Mouse (Mus musculus): ENCODE measurements at regions not wholly inside any gene's neighbourhood (a gene's known extent, or its start where the extent isn't known, plus 50 kb on each side); places are given as distances from the start of the nearest gene placed in this dataset.

DNA sequence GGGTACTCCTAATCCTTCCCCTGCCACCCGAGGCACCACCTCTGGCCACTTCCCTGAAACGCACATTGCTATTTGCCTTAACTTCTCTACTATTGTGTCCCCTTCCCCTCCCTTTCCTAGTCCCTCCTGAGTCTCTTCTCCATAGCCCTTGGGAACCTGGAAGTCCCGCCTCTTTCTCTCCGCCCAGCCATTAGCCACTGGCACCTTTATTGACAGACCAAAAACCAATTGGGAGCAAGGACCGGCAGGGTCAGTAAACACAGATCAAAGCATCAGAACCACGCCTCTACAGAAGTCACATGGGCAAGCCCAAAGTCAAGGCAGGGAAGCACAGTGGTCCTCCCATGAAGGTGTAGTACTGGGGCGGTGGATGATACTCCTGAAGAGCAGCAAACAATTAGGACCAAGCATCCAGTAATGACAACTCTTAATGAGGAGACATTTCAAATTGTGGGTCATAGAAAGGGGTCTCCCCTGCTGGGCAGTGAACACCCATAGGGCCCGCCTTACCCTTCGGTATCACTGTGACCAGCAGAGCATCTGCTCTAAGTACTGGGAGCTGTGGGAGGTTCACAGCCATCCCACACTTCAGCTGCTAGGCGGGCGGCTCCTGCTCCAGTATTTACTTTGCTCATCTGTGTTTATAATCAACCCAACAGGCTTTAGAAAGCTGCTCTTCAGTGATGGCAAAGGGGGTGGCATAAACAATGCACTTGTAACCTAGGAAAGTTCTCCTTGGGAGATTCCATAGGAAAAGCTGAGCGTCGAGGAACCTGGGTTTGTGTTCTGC lies 226.5 kb upstream of the Mphosph6 start:
- in situ Hi-C loops (cut with MboI, MseI), result no loop called here

DNA sequence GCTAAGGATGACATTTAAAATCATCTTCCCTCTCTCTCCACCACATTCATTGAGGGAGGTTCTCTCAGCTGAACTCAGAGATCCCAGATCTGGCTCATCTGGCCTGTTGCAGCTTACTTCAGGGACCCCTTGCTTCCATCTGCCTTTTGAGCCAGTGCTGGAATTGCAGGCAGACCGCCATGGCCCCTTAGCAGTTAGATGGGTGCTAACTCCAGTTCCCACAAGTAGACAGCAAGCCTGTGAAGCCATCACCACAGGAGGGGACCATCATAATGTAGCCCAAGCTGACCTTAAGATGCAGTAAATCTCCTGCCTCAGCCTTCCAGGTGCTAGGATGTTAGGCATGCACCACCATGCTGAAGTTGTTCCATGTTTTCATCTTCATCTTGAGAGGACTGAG lies 221.7 kb upstream of the Mphosph6 start:
- in situ Hi-C loops (cut with MboI, MseI), result no loop called here

DNA sequence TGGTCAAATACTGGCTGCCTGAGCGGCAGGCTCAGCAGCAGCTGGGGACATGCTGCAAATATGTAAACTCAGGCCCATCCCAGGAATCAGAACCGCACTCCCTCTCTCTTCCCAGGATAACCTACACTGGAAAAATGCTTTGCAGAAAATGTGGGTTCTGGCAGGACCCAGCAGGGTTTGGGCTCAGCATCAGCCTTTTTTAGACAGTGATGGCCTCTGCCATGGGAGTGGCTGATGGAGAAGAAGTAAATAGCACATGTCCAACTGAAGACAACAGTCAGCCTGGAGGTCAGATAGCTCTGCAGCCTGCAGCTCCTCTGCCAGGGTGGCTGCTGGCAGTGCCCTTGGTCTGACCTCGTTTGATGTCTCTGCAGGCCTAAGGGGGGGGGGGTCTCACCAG lies 220.2 kb upstream of the Mphosph6 start:
- in situ Hi-C loops (cut with MboI, MseI), result no loop called here

DNA sequence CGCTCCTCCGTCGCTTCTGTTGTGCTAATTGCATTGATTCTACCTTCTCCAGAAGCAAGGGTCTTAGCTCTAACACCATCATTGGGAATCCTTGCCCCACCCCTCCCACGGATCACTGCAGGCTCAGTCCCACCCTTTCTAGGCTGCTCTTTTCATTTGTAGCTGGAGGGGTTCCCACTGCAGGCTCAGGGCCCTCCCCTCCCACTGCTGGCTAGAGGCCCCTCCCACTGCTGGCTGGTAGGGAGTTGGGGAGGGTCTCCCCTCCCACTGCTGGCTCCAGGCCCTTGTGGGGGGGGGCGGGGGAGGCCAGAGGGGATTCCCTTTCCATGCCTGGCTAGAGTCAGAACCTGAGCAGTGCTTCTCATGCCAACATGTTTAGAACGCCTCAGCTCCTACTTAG lies 215.5 kb upstream of the Mphosph6 start:
- in situ Hi-C loops (cut with MboI, MseI), result no loop called here

DNA sequence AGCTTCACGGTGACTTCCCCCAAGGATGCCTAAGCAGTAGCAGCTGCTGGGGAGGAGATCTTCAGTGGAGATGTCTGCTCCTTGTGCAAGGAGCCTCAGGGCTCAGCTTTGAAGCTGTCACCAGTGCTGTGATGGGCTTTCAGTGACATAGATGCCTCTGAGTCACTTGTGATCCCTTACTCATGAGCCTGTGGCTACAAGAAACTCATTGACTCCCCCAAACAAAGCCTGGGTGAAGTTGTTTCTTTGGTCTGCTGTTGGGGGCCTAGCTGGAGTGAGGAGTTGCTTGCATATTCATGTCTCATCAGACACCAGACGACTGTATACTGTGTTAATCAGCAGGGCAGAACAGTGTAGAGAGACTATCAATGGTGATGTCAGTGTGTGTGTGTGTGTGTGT lies 203.4 kb upstream of the Mphosph6 start:
- in situ Hi-C loops (cut with MboI, MseI), result no loop called here

DNA sequence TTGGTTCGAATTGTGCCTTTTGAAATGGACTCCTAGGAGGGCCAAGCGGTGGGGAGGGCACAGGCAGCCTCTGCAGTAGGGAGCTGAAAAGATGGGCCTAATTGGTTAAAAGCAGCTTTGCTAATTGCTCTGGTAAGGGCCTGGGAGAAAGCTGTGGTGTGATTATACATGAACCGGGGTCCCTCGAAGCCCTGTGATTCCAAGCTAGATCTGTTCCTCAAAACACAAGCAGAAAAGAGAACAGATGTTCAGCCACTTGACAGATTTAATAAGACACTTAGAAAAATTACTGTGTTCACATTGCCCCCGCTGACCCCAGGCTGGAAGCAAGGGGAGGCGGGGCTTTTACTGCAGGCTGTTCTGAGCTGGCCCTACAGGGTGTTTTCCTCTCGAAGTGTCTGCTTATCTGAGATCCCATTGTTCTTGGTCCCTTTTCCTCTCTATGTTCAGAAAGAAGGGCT lies 202.7 kb upstream of the Mphosph6 start:
- in situ Hi-C loops (cut with MboI, MseI), result no loop called here

DNA sequence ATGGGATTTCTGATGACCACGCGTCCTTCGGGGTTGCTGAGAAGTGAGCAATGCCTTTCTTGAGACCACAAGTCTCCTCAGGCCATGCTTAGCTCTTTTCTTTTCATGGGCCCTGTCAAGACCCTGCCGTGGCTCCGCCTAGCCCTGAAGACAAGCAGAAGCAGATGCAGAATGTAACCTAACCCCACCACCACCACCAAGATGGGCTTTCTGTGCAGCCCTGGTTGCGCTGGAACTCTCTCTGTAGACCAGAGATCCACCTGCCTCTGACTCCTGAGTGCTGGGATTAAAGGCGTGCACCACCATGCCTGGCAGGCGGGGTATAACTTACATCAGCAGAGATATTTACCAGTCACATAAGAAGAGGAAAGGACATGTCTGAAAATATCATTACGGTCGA lies 199.4 kb upstream of the Mphosph6 start:
- in situ Hi-C loops (cut with MboI, MseI), result no loop called here

DNA sequence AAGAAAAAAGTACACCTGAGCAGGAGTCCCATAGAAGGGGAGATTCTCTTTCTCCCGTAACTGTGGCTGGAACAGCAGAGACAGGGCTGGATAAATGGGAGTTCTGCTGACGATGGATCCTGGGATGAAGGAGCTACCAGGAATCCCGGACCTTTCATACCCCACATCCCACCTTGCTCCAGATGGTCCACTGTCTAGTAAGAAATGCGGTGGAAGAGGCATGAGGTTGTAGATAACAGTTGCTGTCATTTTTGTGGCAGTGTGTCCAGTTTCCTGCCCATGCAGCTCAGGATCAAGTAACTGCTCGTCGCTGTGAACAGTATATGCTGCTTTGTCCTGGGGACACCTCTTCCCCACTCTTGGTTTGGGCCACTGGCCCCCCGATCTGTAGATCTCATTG lies 190.1 kb upstream of the Mphosph6 start:
- in situ Hi-C loops (cut with MboI, MseI), result no loop called here

DNA sequence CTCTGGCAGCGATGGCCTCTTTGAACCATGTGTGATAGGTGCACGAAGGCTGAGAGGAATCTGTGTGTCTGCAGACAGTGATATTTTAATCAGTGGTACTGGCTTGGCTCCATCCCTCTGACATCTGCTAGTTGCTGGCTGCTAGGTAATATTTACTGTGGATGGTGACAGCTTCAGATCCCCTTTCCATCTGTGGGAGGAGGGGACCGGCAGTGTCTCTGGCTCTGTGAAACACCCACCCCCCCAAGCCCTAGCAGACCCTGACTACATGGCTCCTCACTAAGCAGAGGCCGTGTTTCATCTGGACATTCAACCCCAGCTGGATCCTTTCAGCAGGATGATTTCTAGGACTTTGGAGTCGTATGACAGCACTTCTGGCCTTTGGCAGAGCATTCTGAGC lies 187.0 kb upstream of the Mphosph6 start:
- in situ Hi-C loops (cut with MboI, MseI), result no loop called here

DNA sequence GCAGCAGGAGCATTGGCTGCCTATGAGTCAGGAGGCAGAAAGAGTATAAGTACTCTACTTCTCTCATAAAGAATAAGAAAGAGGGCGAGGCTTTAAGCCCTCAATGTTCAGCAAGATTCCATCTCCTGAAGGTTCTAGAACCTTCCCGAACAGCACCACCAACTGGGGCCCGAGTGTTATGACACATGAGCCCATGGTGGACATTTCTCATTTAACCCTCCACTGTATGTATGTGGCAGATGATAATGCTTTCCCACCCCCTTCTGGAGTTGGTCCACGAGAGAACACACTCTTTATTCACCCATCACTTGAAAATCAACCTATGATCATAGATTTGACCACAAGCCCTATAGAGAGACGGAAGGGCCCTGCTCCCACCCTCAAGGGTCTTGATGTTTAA lies 166.6 kb upstream of the Mphosph6 start:
- in situ Hi-C loops (cut with MboI, MseI), result no loop called here

DNA sequence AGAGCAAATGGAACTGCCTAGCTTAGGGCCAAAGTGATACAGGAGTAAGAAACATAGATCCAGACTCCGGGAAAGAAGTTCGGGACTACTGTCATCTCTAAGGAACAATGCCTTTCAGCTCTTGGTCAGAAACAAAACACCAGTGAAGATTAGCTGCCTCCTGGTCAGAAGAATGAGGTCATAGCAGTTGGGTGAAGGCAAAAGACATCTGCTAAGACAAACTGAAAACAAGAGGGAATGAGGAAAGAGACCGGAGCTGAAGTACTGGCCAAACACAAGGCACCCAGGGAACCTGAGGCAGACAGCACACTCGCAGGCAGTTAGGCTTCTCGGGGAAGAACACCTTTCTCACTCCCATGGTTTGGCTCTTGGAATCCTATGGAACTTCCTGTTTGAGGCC lies 164.8 kb upstream of the Mphosph6 start:
- in situ Hi-C loops (cut with MboI, MseI), result no loop called here

DNA sequence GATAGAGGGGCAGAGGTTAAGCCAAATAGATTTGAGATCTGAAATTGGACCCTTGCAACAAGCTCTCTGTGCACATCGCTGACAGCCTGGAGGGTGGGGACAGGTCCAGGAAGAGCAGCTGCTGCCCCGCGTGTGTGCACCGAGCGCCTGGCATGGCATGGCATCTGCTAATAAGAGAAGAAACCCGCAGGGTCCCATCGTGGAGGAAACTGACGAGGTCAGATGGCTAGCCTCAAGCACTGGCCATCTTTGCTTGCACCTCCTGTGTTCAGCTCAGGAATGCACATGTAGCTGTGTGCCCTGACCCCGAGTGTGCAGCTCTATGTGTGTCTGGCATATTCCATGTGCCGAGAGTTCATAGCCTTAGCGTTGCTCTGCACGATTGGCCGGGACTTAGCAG lies 161.7 kb upstream of the Mphosph6 start:
- in situ Hi-C loops (cut with MboI, MseI), result no loop called here

DNA sequence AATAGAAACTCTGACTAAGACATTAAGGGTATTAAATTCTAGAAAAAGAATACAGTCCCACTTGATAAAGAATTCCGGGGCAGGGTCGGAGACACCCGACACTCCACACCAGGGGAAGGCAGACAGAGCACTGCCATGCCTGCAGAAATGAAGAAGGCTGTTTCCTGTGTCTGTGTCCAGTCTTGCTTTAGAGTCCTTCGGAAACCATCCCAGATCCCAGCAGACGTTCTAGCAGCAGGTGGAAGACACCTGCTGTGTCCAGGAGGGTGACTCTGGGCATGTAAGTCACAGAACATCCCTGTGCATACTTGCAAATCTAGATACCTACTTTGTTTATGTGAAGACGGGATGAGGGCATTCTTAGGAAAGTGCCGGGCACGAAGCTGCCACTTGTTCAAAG lies 160.9 kb upstream of the Mphosph6 start:
- in situ Hi-C loops (cut with MboI, MseI), result no loop called here

DNA sequence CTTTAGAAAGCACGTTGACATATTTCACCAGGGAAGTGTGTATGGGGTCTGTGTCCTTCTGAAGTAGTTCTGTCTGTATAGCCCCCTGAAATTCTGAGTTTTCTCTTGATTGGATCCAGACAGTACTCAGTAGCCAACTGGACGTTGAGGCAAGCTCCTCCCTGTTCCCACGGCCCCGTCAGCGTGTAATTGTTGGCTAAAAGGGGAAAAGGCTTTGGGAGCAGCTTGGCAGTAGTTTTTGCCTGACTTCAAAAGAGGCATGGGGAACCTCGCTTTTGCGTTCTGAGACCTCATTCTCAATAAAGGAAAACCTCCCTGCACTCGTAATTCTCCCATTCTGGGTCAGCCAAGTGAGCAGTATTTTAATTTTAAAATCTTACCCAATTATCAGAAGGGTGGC lies 157.8 kb upstream of the Mphosph6 start:
- in situ Hi-C loops (cut with MboI, MseI), result no loop called here

DNA sequence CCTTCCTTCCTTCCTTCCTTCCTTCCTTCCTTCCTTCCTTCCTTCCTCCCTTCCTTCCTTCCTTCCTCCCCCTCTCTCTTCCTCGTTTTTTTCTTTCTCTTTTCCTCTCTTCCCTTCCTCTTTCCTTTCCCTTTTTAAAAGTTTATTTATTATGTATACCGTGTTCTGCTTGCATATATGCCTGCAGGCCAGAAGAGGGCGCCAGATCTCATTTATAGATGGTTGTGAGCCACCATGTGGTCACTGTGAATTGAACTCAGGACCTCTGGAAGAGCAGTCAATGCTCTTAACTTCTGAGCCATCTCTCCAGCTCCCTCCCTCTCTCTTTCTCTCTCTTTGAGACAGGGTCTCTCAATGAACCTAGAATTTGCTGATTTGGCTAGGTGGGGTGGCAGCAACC lies 157.2 kb upstream of the Mphosph6 start:
- in situ Hi-C loops (cut with MboI, MseI), result no loop called here

DNA sequence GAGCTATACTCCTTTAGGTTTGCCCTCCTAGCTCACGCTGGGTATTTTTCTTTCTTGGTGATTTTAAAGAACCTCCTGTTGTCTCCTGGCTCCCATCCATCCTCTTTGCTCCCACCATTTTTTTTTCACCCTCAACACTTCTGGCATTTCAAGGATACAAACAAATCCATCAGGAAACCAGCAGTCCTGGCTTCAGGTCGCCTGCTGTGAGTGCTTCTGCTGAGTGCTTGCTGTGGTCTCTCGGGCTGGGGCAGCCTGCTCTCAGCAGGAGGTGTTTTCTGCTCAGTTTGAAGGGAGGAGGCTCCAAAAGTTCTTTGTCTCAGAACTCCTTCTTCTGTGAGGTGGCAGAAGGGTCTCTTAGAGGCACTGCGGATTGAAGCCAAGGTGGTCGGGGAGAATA lies 149.9 kb upstream of the Mphosph6 start:
- in situ Hi-C loops (cut with MboI, MseI), result no loop called here

DNA sequence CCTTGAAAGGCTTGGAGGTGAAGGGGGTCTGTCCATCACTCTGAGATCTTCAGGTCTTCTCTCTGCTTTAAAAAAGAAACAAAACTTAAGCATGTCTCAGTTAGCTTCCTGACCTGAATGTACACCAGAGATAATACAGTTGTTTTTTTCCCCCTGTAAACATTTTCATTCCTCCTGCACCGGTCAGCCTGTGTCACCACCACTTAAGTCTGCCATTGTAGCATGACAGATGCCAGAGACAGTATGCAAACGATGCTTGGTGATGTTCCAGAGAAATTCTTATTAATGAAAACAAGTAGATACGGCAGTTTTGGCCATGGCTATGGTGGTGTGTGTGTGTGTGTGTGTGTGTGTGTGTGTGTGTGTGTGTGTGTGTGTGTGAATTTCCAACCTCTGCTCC lies 144.8 kb upstream of the Mphosph6 start:
- in situ Hi-C loops (cut with MboI, MseI), result no loop called here

DNA sequence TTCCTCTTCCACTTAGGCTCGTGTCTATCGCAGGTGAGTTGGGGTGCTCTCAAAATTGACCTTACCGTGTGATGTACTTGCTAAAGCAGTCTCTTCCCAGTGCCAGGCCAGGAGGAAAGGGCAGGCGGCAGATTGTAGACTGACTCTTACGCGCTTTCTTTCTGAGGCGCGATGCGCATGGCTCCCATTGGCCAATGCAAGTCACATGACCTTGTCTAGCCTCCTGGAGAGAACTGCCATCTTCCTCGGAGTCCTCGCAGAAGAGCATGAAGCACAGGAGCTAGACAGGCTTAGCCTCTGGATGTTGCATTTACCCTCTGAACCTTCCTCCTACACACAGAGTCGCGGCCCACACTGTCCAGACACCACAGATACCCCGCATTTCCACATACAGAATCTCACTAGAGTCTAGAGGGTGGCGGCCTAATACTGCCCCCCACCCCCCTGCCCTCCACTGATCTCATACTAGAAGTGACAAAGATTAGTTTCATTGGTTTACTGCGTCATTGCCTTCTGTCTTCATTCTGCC lies 132.9 kb upstream of the Mphosph6 start:
- in situ Hi-C loops (cut with MboI, MseI), result loop anchor here (10.0 kb wide), 1 partner anchor 300 kb away; no protein-coding TSS in a partner anchor

DNA sequence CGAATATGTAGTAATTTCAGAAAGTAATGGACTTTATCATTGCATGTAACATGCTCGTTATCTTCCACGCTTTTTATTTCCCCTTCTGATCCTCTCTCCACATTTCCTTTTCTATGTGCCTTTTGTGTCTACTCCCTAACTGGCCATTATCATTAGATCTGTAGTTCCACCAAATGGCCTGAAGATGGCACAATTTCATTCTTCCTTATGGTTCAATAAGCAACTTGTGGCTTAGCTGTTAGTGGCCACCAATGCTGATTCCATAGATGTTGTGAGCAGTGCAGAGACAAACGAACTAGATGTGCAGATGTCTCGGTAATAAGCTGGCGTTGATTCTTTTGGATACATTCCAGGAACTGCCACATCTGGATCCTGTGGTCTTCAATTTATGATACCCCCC lies 128.9 kb upstream of the Mphosph6 start:
- in situ Hi-C loops (cut with MboI, MseI), result loop anchor here (10.0 kb wide), 1 partner anchor 304 kb away; no protein-coding TSS in a partner anchor

DNA sequence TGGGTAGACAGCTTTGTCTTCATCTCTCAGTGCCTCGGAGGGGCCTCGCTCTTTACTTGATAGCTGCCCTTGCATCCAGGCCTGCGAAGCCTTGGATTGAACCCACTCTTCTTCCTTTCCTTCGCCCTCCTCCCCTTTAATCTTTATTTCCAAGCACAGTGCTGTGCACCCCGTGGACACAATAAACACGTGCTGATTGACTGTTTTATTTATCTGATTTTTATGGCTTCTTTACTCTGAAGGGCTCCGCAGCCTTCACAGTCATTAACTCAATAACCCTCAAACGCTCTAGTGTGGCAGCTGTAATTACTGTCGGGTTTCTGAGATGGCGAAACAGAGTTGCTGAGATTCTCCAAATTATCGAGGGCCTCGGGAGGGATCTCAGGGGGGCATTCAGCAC lies 127.9 kb upstream of the Mphosph6 start:
- in situ Hi-C loops (cut with MboI, MseI), result loop anchor here (10.0 kb wide), 1 partner anchor 305 kb away; no protein-coding TSS in a partner anchor

DNA sequence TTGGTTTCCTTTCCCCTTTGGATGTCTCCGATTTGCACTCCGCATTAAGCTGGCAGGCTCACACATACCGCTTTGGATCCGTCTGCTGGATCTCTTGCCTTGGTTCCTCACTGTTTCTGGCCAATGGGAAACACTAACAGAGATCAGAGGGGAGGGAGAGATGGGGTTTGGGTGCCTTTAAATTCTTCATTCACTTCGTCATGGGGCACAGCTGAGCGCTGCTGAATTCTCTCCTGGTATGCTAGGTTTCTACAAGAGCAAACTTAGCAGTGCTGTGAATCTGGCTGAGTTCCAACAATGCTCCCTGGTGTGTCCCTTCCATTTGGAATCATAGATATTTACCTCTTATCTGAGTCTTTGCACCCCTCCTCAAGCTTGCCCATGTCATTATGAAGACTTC lies 121.6 kb upstream of the Mphosph6 start:
- in situ Hi-C loops (cut with MboI, MseI), result loop anchor here (25.0 kb wide), 1 partner anchor 1714 kb away; the partner anchor contains the start of gene Kcng4

DNA sequence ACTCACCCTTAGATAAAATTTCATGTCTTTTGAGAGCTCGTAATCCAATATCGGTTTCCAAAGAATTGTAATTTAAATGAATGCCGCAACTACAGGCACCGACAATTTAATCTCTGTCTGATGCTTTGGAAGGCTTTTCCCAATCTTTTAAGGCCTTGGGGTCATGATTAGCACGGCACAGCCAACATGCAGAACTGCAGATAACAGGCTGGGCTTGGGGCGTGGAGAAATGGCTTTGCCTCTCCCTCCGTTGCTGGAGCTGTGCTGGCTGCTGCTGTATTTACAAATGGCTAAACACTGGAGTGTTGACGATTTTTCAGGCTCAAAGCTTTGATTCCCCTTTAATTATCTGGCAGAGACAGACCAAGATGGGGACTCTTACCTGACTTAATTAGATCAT lies 101.3 kb upstream of the Mphosph6 start:
- in situ Hi-C loops (cut with MboI, MseI), result loop anchor here (25.0 kb wide), 1 partner anchor 1734 kb away; the partner anchor contains the start of gene Kcng4

DNA sequence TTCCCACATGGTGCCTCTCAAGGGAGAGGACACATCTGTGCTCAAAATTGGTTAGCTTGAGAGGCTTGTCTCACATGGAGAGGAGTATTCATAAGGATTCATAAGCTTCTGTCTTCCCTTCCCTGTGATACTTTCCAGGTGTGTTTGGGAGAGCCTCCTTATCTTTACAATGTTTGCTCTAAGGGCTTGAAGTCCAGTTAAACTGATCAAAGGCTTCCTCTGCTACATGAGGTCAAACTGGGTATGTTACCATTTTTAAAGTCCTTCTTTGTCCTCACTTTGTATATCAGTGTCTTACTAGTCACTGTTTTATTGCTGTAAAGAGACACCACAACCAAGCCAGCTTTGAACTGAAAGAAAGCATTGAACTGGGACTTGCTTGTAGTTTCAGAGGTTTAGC lies 98.1 kb upstream of the Mphosph6 start:
- in situ Hi-C loops (cut with MboI, MseI), result loop anchor here (25.0 kb wide), 1 partner anchor 1737 kb away; the partner anchor contains the start of gene Kcng4
